Mouse (Mus musculus) erythroblast, embryonic 14.5 days (primary cell): ENCODE results near the gene Trpm4. TPM values are rescaled to one million over a fixed set of nuclear protein-coding genes. Genes with fewer than 3 reads are reported as not detected.

Experiments used
- H3K27me3 ChIP-seq: 2 replicates; pipeline ENCODE4 v1.6.1; 2012; ENCODE audit warnings: inconsistent platforms; ENCODE audit not compliant: control insufficient read depth
- H3K36me3 ChIP-seq: 2 replicates; pipeline ENCODE4 v1.6.1; 2012; ENCODE audit warnings: mild to moderate bottlenecking, inconsistent platforms; ENCODE audit not compliant: control insufficient read depth
- H3K4me1 ChIP-seq: 2 replicates; pipeline ENCODE4 v1.6.1; 2012; ENCODE audit warnings: inconsistent platforms; ENCODE audit not compliant: control insufficient read depth
- H3K4me3 ChIP-seq: replicated peaks from 2 replicates; pipeline ENCODE3; 2012; ENCODE audit warnings: moderate library complexity, mild to moderate bottlenecking, inconsistent platforms
- H3K9me3 ChIP-seq: 2 replicates; pipeline ENCODE4 v1.6.1; 2012; ENCODE audit warnings: low read length, inconsistent platforms, mixed read lengths; ENCODE audit not compliant: control insufficient read depth
- GATA1 ChIP-seq: IDR thresholded peaks from 2 replicates; pipeline ENCODE4 v1.6.1; 2012; ENCODE audit warnings: low read length, inconsistent platforms, mixed read lengths
- TAL1 ChIP-seq: IDR thresholded peaks from 3 replicates; pipeline ENCODE4 v1.6.1; 2012; ENCODE audit warnings: low read length, inconsistent platforms, mixed read lengths
- polyA plus RNA-seq: library from polyadenylated mRNA; stranded (reverse); fragments of >175 nt; gene quantifications from 2 replicates; pipeline ENCODE4 v1.2.3, GENCODE M21; 2012

The Trpm4 gene
- polyA plus RNA-seq, 1 experiment, result 0.02 TPM

- Histone ChIP-seq H3K36me3 (no peaks in the 10 kb centered on the region), H3K4me1 (peaks cover 10% of the 10 kb centered on the region), H3K4me3 (no peak overlapping the region), H3K27me3 (peaks cover 22% of the 10 kb centered on the region), H3K9me3 (peaks cover 9% of the 10 kb centered on the region)
- no peak for TF ChIP-seq TAL1
- no peak for TF ChIP-seq GATA1
Measured at GRCm38 (mm10) chr7:45328841-45329475, 4.6 kb downstream of the Trpm4 start.

- TF ChIP-seq TAL1, result no peak
- no peak for TF ChIP-seq GATA1
- H3K4me1 ChIP-seq, result no peaks in the 10 kb centered on the region
Measured at GRCm38 (mm10) chr7:45325800-45326199, 7.8 kb downstream of the Trpm4 start.

GRCm38 (mm10) chr7:45323069-45323468 is 10.5 kb downstream of the Trpm4 start:
- no peaks in the 10 kb centered on the region for H3K36me3 ChIP-seq
- H3K27me3 ChIP-seq, result no peaks in the 10 kb centered on the region
- peaks cover 11% of the 10 kb centered on the region for H3K9me3 ChIP-seq
- no peak overlapping the region for H3K4me3 ChIP-seq
- TF ChIP-seq TAL1, result no peak
- TF ChIP-seq GATA1, result no peak
- H3K4me1 ChIP-seq, result no peaks in the 10 kb centered on the region

More at GRCm38 (mm10) chr7:45325800-45326199, 7.8 kb downstream of the Trpm4 start:
- Histone ChIP-seq H3K27me3 (no peaks in the 10 kb centered on the region), H3K9me3 (peaks cover 11% of the 10 kb centered on the region), H3K36me3 (no peaks in the 10 kb centered on the region), H3K4me3 (no peak overlapping the region)

GRCm38 (mm10) chr7:45322245-45322644 is 11.3 kb downstream of the Trpm4 start:
- Histone ChIP-seq H3K36me3 (no peaks in the 10 kb centered on the region), H3K4me1 (no peaks in the 10 kb centered on the region), H3K9me3 (peaks cover 11% of the 10 kb centered on the region), H3K27me3 (no peaks in the 10 kb centered on the region), H3K4me3 (no peak overlapping the region)
- no peak for TF ChIP-seq GATA1
- TF ChIP-seq TAL1, result no peak

GRCm38 (mm10) chr7:45316536-45316935 is 17.0 kb downstream of the Trpm4 start:
- no peaks in the 10 kb centered on the region for H3K27me3 ChIP-seq

GRCm38 (mm10) chr7:45315182-45315701 is 18.3 kb downstream of the Trpm4 start:
- H3K27me3 ChIP-seq, result no peaks in the 10 kb centered on the region
- H3K9me3 ChIP-seq, result no peaks in the 10 kb centered on the region
- no peaks in the 10 kb centered on the region for H3K4me1 ChIP-seq
- TF ChIP-seq GATA1 (no peak), TAL1 (no peak)
- H3K4me3 ChIP-seq, result no peak overlapping the region
- no peaks in the 10 kb centered on the region for H3K36me3 ChIP-seq

More at GRCm38 (mm10) chr7:45316536-45316935, 17.0 kb downstream of the Trpm4 start:
- TF ChIP-seq TAL1 (no peak), GATA1 (no peak)
- Histone ChIP-seq H3K4me1 (no peaks in the 10 kb centered on the region), H3K4me3 (no peak overlapping the region), H3K9me3 (no peaks in the 10 kb centered on the region), H3K36me3 (no peaks in the 10 kb centered on the region)

GRCm38 (mm10) chr7:45313495-45313894 is 20.1 kb downstream of the Trpm4 start:
- no peaks in the 10 kb centered on the region for H3K4me1 ChIP-seq
- H3K9me3 ChIP-seq, result no peaks in the 10 kb centered on the region
- TF ChIP-seq GATA1, result no peak
- TF ChIP-seq TAL1, result no peak
- no peaks in the 10 kb centered on the region for H3K36me3 ChIP-seq
- H3K27me3 ChIP-seq, result no peaks in the 10 kb centered on the region
- no peak overlapping the region for H3K4me3 ChIP-seq

GRCm38 (mm10) chr7:45312686-45313453 is 20.7 kb downstream of the Trpm4 start:
- Histone ChIP-seq H3K9me3 (no peaks in the 10 kb centered on the region), H3K4me3 (no peak overlapping the region), H3K36me3 (no peaks in the 10 kb centered on the region), H3K27me3 (no peaks in the 10 kb centered on the region), H3K4me1 (no peaks in the 10 kb centered on the region)
- TF ChIP-seq GATA1, result no peak
- TF ChIP-seq TAL1, result no peak

GRCm38 (mm10) chr7:45312023-45312422 is 21.6 kb downstream of the Trpm4 start:
- TF ChIP-seq GATA1 (no peak), TAL1 (no peak)
- H3K4me3 ChIP-seq, result no peak overlapping the region
- H3K27me3 ChIP-seq, result no peaks in the 10 kb centered on the region
- H3K9me3 ChIP-seq, result no peaks in the 10 kb centered on the region
- H3K36me3 ChIP-seq, result no peaks in the 10 kb centered on the region
- no peaks in the 10 kb centered on the region for H3K4me1 ChIP-seq
